Mouse (Mus musculus) forebrain, embryonic 11.5 days (tissue): Measurements from ENCODE around the gene Arhgef6. TPM values are rescaled to one million over a fixed set of nuclear protein-coding genes. Genes with fewer than 3 reads are reported as not detected.

ENCODE experiments used
- ATAC-seq: fragments of 200-750 bp; cut with Nextera tagmentation; replicated peaks from 2 replicates; pipeline ENCODE4 v1.8.0; 2017; ENCODE audit warnings: moderate TSS enrichment; ENCODE audit not compliant: low FRiP score
- DNase-seq: peaks from one replicate; pipeline ENCODE4 v3.0.0-alpha.2; 2017; ENCODE audit warnings: low spot score
- H3K27ac ChIP-seq: fragments of 300-500 bp; sonication (generic); 2 replicates; pipeline ENCODE4 v1.5.1; 2014; ENCODE audit warnings: low read depth, low read length
- H3K27me3 ChIP-seq: fragments of 300-500 bp; sonication (generic); 2 replicates; pipeline ENCODE4 v1.6.1; 2014; ENCODE audit warnings: mild to moderate bottlenecking, low read length, mixed read lengths; ENCODE audit not compliant: control insufficient read depth, insufficient read depth
- H3K36me3 ChIP-seq: fragments of 300-500 bp; sonication (generic); 2 replicates; pipeline ENCODE4 v1.6.1; 2014; ENCODE audit warnings: mild to moderate bottlenecking, low read length, moderate library complexity, mixed read lengths; ENCODE audit not compliant: control insufficient read depth, insufficient read depth
- H3K4me1 ChIP-seq: fragments of 300-500 bp; sonication (generic); replicated peaks from 2 replicates; pipeline ENCODE4 v1.6.1; 2014; ENCODE audit warnings: low read length, mixed read lengths; ENCODE audit not compliant: control insufficient read depth, insufficient read depth
- H3K4me2 ChIP-seq: fragments of 300-500 bp; sonication (generic); 2 replicates; pipeline ENCODE4 v1.6.1; 2014; ENCODE audit warnings: low read depth, mild to moderate bottlenecking, low read length, moderate library complexity, mixed read lengths; ENCODE audit not compliant: severe bottlenecking
- H3K4me3 ChIP-seq: fragments of 300-500 bp; sonication (generic); 2 replicates; pipeline ENCODE4 v1.5.1; 2014; ENCODE audit warnings: low read depth, low read length
- H3K9ac ChIP-seq: fragments of 300-500 bp; sonication (generic); 2 replicates; pipeline ENCODE4 v1.6.1; 2014; ENCODE audit warnings: low read length
- H3K9me3 ChIP-seq: fragments of 300-500 bp; sonication (generic); 2 replicates; pipeline ENCODE4 v1.6.1; 2016; ENCODE audit warnings: low read length, mixed read lengths; ENCODE audit not compliant: control insufficient read depth
- WGBS: fragments of 180-500 bp; shearing (Covaris S2); extraction: QIAGEN DNeasy Blood & Tissue Kit; methylation state at CpG from one replicate; pipeline ENCODE4 v1.1.7; 2014; 5-methylcytosine and 5-hydroxymethylcytosine counted together
- polyA plus RNA-seq: library from polyadenylated mRNA; unstranded; fragments of >200 nt; fragmentation: Nextera tagmentation; extraction: Ambion mirVana; gene quantifications from 2 replicates; pipeline ENCODE4 v1.2.1, GENCODE M21; 2014

Arhgef6 gene
- polyA plus RNA-seq, 1 experiment from 2014 or later = 7.0 TPM

GRCm38 (mm10) chrX:57198036-57198435 lies 140.5 kb downstream of the Arhgef6 start:
- H3K4me2 ChIP-seq = no peak overlapping the region
- H3K9me3 ChIP-seq = no peaks in the 10 kb centered on the region
- no peaks in the 10 kb centered on the region for H3K4me1 ChIP-seq
- H3K4me3 ChIP-seq = no peak overlapping the region
- H3K27ac ChIP-seq = no peak overlapping the region
- no peaks in the 10 kb centered on the region for H3K36me3 ChIP-seq
- no peak overlapping the region for H3K9ac ChIP-seq
- no peak for ATAC-seq
- H3K27me3 ChIP-seq = no peaks in the 10 kb centered on the region
- DNase-seq = no peak
- 63% methylated on average over 2 of the region's 2 CpGs for WGBS

DNA sequence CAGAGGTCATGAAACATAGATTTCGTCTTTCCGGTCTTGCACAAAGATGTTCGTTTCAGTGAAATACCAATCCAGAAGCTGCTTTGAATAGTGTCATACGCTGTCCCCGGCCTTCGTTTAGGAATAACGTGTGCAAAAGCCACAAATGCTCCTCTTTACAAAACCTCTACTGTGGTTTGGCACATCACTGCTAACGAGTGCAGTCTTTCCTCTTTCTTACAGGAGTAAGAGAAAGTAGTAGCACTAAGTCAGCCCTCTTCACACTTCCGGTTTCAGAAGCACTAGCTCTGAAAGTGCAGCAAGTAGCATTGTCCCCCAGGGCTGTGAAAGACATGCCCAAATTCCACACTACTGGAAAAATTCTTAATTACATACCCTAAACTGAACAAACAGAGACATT lies 142.2 kb downstream of the Arhgef6 start:
- H3K9ac ChIP-seq = no peak overlapping the region
- no peaks in the 10 kb centered on the region for H3K9me3 ChIP-seq
- no peak for ATAC-seq
- H3K27me3 ChIP-seq = no peaks in the 10 kb centered on the region
- no peak overlapping the region for H3K4me2 ChIP-seq
- H3K36me3 ChIP-seq = no peaks in the 10 kb centered on the region
- H3K27ac ChIP-seq = no peak overlapping the region
- no peaks in the 10 kb centered on the region for H3K4me1 ChIP-seq
- no peak overlapping the region for H3K4me3 ChIP-seq
- 83% methylated on average over 9 of the region's 9 CpGs for WGBS
- DNase-seq = no peak

- ATAC-seq = no peak
- H3K9ac ChIP-seq = no peak overlapping the region
- H3K9me3 ChIP-seq = no peaks in the 10 kb centered on the region
- H3K4me2 ChIP-seq = no peak overlapping the region
- 76% methylated on average over 5 of the region's 5 CpGs for WGBS
- no peaks in the 10 kb centered on the region for H3K27me3 ChIP-seq
- no peaks in the 10 kb centered on the region for H3K36me3 ChIP-seq
- H3K4me3 ChIP-seq = no peak overlapping the region
- H3K27ac ChIP-seq = no peak overlapping the region
- no peaks in the 10 kb centered on the region for H3K4me1 ChIP-seq
- DNase-seq = no peak
Observed at GRCm38 (mm10) chrX:57189335-57189734, 149.2 kb downstream of the Arhgef6 start.

- no peak for DNase-seq
- WGBS = 86% methylated on average over 8 of the region's 8 CpGs
- Histone ChIP-seq H3K9ac (no peak overlapping the region), H3K36me3 (no peaks in the 10 kb centered on the region), H3K4me2 (no peak overlapping the region), H3K27ac (no peak overlapping the region), H3K9me3 (no peaks in the 10 kb centered on the region), H3K27me3 (no peaks in the 10 kb centered on the region), H3K4me1 (no peaks in the 10 kb centered on the region), H3K4me3 (no peak overlapping the region)
- ATAC-seq = no peak
Observed at GRCm38 (mm10) chrX:57187301-57187700, 151.2 kb downstream of the Arhgef6 start.

DNA sequence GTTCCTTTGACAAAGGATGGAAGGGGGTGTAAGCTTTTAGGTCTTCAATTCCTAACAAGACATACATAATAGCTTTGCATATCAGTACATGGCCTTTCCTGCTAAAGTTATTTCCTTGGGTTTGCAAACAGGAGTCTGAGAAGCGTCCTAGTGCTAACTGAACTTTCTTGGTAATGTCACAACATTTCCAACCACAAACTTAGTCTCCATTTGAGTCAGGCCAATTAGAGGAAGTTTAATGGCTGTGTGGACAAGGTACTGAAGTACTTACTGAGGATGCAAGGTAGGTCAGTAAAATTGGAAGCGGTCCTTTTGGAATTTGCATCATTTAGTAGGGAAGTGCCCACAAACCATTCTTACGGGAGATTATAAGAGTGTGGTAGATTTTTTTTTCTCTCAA lies 155.2 kb downstream of the Arhgef6 start:
- Histone ChIP-seq H3K27ac (no peak overlapping the region), H3K9me3 (no peaks in the 10 kb centered on the region), H3K9ac (no peak overlapping the region), H3K4me3 (no peak overlapping the region), H3K27me3 (no peaks in the 10 kb centered on the region), H3K4me2 (no peak overlapping the region), H3K4me1 (no peaks in the 10 kb centered on the region), H3K36me3 (no peaks in the 10 kb centered on the region)
- WGBS = 93% methylated on average over 3 of the region's 3 CpGs
- ATAC-seq (no peak), DNase-seq (no peak)

GRCm38 (mm10) chrX:57182470-57182869 lies 156.1 kb downstream of the Arhgef6 start:
- H3K4me3 ChIP-seq = no peak overlapping the region
- no peak overlapping the region for H3K4me2 ChIP-seq
- H3K9ac ChIP-seq = no peak overlapping the region
- H3K9me3 ChIP-seq = no peaks in the 10 kb centered on the region
- H3K36me3 ChIP-seq = no peaks in the 10 kb centered on the region
- H3K27ac ChIP-seq = no peak overlapping the region
- DNase-seq = no peak
- WGBS = 90% methylated on average over 2 of the region's 2 CpGs
- no peaks in the 10 kb centered on the region for H3K4me1 ChIP-seq
- no peaks in the 10 kb centered on the region for H3K27me3 ChIP-seq
- no peak for ATAC-seq

Other genes starting within 250 kb of the Arhgef6 start
- not detected in 2 replicates for gene Cd40lg, start 126.6 kb downstream of the Arhgef6 start, polyA plus RNA-seq
- 284 and 285 TPM in 2 replicates for gene Rbmx, start 54.3 kb upstream of the Arhgef6 start, polyA plus RNA-seq
- not detected in 2 replicates for gene Gm364, start 70.4 kb upstream of the Arhgef6 start, polyA plus RNA-seq
- 0.11 TPM in 1 of 2 replicates, not detected in the other for gene Gpr101, start 165.0 kb upstream of the Arhgef6 start, polyA plus RNA-seq